Mouse (Mus musculus): ENCODE data around the gene Ctrc. TPM values are rescaled to one million over a fixed set of nuclear protein-coding genes. Genes with fewer than 3 reads are reported as not detected.

Ctrc gene
- total and polyA plus RNA-seq, 3 experiments, result not detected

- Histone ChIP-seq H3K36me3 (replicated peaks in 1 of 2; ENCODE audit: control insufficient read depth in 1 of 2, insufficient read depth in 1 of 2, low read length in 1 of 2) (peaks cover 6 to 43% of the 10 kb centered on the region in 2 experiments), H3K27ac (ENCODE audit: insufficient read depth, low read depth) (no peak overlapping the region), H3K4me2 (ENCODE audit: insufficient read depth, low read depth, poor library complexity, severe bottlenecking) (peak overlapping the region; percentile 58; the same call in 1 of the 2 replicates), H3K4me3 (replicated peaks in 1 of 3; ENCODE audit: low read depth in 2 of 3, low read length in 2 of 3, poor library complexity in 1 of 3) (peak overlapping the region in 2 of 3 experiments; percentile 25 to 92), H3K4me1 (ENCODE audit: control insufficient read depth in 1 of 2, insufficient read depth in 2 of 2) (peaks cover 29 to 61% of the 10 kb centered on the region in 2 experiments), H3K27me3 (replicated peaks) (peaks cover 8% of the 10 kb centered on the region), H3K9ac (ENCODE audit: insufficient read depth, low read depth) (no peak overlapping the region), H3K9me3 (replicated peaks; ENCODE audit: low read length) (no peaks in the 10 kb centered on the region), H3K79me2 (replicated peaks; ENCODE audit: control insufficient read depth, extremely low read depth, insufficient read depth, poor library complexity, severe bottlenecking) (peaks cover 17% of the 10 kb centered on the region)
- DNase-seq (ENCODE audit: extremely low read depth), result no peak
- TF ChIP-seq NELFE (IDR thresholded peaks at IDR 0.05; ENCODE audit: low read depth, low read length) (no peak), ZNF384 (IDR thresholded peaks at IDR 0.05; ENCODE audit: low read depth, low read length) (no peak), CTCF (conservative IDR thresholded peaks at IDR 0.05 in 1 of 2, IDR thresholded peaks at IDR 0.05 in 1 of 2; ENCODE audit: low read depth in 2 of 2, low read length in 2 of 2) (no peak)
- in situ Hi-C loops (cut with MboI; ENCODE audit: low pct_ligation_motif_present, low pct_unique_long_range_greater_than_20kb, low sequenced_read_pairs) (no loop called here), dilution Hi-C loops (cut with MboI; ENCODE audit: extremely low pct_ligation_motif_present, extremely low pct_unique_long_range_greater_than_20kb, low sequenced_read_pairs) (no loop called here)
These were observed 26.8 kb upstream of the Ctrc start for GRCm38 (mm10) chr4:141872977-141873376.

DNA sequence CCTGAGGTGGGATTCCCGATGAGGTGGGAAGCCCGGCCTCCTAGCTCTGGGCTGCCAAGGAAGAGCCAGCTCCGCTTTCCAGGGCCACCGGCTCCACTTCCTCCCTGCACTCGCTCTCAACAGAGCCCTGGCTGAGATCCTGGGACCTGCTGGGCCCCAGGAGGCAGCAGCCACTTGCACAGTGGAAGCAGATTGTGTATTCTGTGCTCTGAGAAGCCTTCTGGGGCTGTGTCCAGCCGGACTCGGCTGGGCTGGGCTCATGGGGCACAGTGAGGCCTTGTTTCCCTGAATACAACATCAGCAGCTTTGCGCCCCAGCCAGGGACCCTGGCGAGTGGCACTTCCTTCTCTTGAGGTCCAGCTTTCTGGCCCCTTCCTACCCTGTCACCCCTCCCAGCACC, 25.8 kb upstream of the Ctrc start:
- H3K79me2 ChIP-seq (replicated peaks; ENCODE audit: control insufficient read depth, extremely low read depth, insufficient read depth, poor library complexity, severe bottlenecking), result peaks cover 17% of the 10 kb centered on the region
- DNase-seq (ENCODE audit: extremely low read depth), result no peak
- no peak overlapping the region for H3K9ac ChIP-seq (ENCODE audit: insufficient read depth, low read depth)
- H3K27me3 ChIP-seq (replicated peaks), result peaks cover 5% of the 10 kb centered on the region
- dilution Hi-C loops (cut with MboI; ENCODE audit: extremely low pct_ligation_motif_present, extremely low pct_unique_long_range_greater_than_20kb, low sequenced_read_pairs) (no loop called here), in situ Hi-C loops (cut with MboI; ENCODE audit: low pct_ligation_motif_present, low pct_unique_long_range_greater_than_20kb, low sequenced_read_pairs) (no loop called here)
- no peak overlapping the region for H3K27ac ChIP-seq (ENCODE audit: insufficient read depth, low read depth)
- H3K9me3 ChIP-seq (replicated peaks; ENCODE audit: low read length), result no peaks in the 10 kb centered on the region
- no peak overlapping the region for H3K4me2 ChIP-seq (ENCODE audit: insufficient read depth, low read depth, poor library complexity, severe bottlenecking)
- TF ChIP-seq ZC3H11A (IDR thresholded peaks at IDR 0.05; ENCODE audit: low read depth, low read length), result no peak
- no peak for TF ChIP-seq MYC (IDR thresholded peaks at IDR 0.05; ENCODE audit: low read depth, low read length)
- TF ChIP-seq E2F4 (IDR thresholded peaks at IDR 0.05; ENCODE audit: insufficient replicate concordance, low read depth, low read length), result no peak
- no peak for TF ChIP-seq TBP (conservative IDR thresholded peaks at IDR 0.05; ENCODE audit: low read depth, low read length)
- TF ChIP-seq USF2 (conservative IDR thresholded peaks at IDR 0.05; ENCODE audit: low read depth, low read length), result no peak
- TF ChIP-seq ZNF384 (IDR thresholded peaks at IDR 0.05; ENCODE audit: low read depth, low read length), result no peak
- TF ChIP-seq RCOR1 (conservative IDR thresholded peaks at IDR 0.05; ENCODE audit: low read depth, low read length), result no peak
- no peak for TF ChIP-seq MXI1 (IDR thresholded peaks at IDR 0.05; ENCODE audit: low read depth, low read length)
- TF ChIP-seq CHD1 (IDR thresholded peaks at IDR 0.05; ENCODE audit: low read depth, low read length), result no peak
- no peak for TF ChIP-seq RAD21 (IDR thresholded peaks at IDR 0.05; ENCODE audit: low read depth, low read length)
- TF ChIP-seq USF1 (IDR thresholded peaks at IDR 0.05; ENCODE audit: low read depth, low read length), result no peak
- no peak for TF ChIP-seq JUN (IDR thresholded peaks at IDR 0.05; ENCODE audit: insufficient read depth, low read depth, low read length)
- no peak for TF ChIP-seq CHD2 (IDR thresholded peaks at IDR 0.05; ENCODE audit: low read length)
- no peak for TF ChIP-seq SMC3 (IDR thresholded peaks at IDR 0.05; ENCODE audit: low read depth, low read length)
- no peak for TF ChIP-seq NRF1 (IDR thresholded peaks at IDR 0.05; ENCODE audit: low read depth, low read length)
- H3K36me3 ChIP-seq (replicated peaks in 1 of 2; ENCODE audit: control insufficient read depth in 1 of 2, insufficient read depth in 1 of 2, low read length in 1 of 2), result peaks cover 8 to 54% of the 10 kb centered on the region in 2 experiments
- peak overlapping the region in 2 of 3 experiments; percentile 13 to 92 for H3K4me3 ChIP-seq (replicated peaks in 1 of 3; ENCODE audit: low read depth in 2 of 3, low read length in 2 of 3, poor library complexity in 1 of 3)
- peaks cover 29 to 72% of the 10 kb centered on the region in 2 experiments for H3K4me1 ChIP-seq (ENCODE audit: control insufficient read depth in 1 of 2, insufficient read depth in 2 of 2)
